Mouse (Mus musculus) retina, embryonic 14.5 days (tissue): Measurements from ENCODE around the gene Hint3.
A peak's percentile ranks its signal among the peaks of the same experiment; 100 is the strongest.

Experiments used
- DNase-seq: peaks from one replicate; pipeline ENCODE4 v3.0.0-alpha.2; 2015; ENCODE audit warnings: low spot score

Hint3 gene

DNA sequence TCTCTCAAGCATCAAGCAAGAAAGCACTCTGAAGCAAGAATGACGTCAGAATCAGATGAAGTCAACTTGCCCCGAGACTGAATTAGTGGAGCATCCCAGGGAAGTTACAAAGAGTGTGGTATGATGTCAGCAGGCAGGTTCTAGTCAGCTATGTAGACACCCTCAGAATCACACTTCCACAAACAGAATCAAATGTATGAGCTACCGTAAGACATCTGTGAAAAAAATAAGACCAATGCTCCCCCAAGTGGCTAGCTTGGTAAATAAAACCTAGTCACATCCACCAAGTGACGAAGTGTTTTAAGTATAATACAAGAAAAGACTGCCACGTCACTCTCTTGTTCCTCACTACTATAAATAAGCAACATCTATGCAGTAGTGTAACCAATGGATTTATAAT lies 42.4 kb downstream of the Hint3 start:
- DNase-seq: peak; percentile 29

DNA sequence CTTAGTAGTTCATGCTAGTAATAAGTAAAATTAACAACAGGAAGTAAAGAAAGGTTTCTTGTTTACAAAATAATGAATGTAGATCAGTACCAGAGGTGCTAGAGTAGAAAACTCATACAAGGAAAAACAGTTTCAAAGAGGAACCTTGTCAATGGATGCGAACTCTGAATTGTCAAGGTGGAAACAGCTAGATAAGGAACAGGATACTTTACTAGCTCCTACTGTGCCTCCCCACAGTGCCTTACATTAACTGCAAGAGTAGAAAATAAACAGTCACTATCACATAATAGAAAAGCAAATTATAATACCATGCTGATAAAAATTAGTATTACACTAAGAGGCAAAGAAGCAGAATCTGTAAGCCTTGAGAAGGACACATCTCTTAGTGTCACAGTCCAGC lies 43.7 kb downstream of the Hint3 start:
- no peak for DNase-seq

DNA sequence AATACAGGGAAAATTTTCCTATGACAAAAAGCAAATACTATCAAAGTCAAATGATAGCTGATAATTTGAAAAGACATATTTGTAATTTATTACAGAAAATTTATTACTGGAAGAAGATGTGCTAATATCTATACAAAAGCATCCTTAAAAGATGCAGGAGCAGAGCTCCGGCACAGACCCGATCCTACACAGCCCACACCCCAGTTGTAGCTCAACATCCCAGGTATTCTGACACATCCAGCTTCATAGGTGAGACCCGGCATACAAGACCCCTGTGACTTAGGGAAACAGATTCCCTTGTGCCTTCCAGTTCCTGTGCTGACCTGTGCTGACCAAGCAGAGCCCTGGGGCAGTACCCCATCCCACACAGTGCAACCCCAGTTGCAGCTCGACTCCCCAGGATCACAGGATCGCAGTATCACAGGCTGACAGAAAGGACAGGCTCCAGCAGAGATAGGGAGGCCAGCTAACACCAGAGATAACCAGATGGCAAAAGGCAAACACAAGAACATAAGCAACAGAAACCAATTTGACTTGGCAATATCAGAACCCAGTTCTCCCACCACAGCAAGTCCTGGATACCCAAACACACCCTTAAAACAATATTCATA lies 51.7 kb downstream of the Hint3 start:
- no peak for DNase-seq

DNA sequence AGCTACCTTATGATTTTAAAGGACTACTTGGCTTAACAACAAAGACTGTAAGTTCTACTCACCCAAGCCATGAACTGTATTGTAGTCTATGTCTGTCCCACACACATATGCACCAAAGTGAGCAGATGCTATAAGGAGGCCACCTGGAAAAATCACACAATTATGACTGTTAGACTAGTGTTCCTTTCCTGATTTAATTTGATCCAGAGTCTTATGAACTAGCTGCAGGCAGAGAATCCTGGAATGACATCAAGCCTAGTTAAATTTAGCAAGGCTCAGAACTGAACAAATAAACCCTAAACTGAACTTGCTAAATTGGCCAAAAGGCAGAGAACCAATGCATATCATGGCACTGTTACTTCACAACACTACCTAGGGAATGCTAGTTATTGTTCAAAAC lies 63.1 kb downstream of the Hint3 start:
- DNase-seq: no peak

DNA sequence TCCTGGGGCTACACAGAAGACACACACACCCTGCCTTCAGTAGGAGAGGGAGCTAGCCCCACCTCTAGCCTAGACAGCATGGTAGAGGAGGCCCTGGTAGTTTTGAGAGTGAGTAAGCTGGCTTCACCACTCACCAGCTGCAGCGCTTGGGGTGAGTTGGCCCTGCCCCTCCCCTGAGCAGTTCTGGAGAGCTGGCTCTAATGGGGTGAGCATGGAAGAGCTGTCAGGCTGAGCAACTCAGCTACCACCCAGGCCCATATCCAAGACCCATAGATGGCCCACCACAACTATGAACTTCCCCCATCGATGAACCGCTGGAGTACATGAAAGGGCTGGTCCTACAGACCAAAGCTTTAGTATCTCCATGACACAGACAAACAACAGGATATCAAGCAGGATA lies 64.8 kb downstream of the Hint3 start:
- no peak for DNase-seq
